20 mouse cellular contexts compared by ENCODE assay signal in the genomic region with DNA sequence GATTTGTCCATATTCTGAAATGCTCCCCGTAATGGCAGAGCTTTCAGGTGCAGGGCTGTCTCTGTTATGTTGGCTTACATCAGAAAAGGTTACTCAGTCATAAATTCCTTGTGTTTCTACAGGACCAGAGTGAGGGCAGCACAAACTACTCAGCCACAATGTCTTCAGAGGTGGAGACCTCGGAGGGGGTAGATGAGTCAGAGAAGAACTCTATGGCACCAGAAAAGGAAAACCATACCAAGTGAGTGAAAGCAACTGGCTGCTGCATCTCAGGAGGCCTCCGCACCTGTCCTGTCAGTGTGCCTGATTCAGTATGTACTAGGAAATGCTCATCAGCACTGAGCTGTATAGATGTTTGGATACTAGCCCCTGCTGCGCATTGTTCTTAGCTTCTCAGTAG.
"Had no signal": no experiment of that assay in that cellular context is flagged by ENCODE, and none has a peak within 500 bp of the region (broad histone marks: within the 10 kb centered on the region; RNA-seq: fewer than 3 reads in every experiment).

No protein-coding gene starts in this region.

- H3K27ac ChIP-seq: kidney, postnatal 0 days; limb, embryonic 12.5 days; limb, embryonic 15.5 days; liver, embryonic 14.5 days; macrophage; midbrain, embryonic 13.5 days; neural tube, embryonic 12.5 days; neural tube, embryonic 15.5 days; stomach, embryonic 15.5 days had no signal

- H3K4me3 ChIP-seq: limb, embryonic 12.5 days; limb, embryonic 15.5 days; midbrain, embryonic 13.5 days; neural tube, embryonic 12.5 days; neural tube, embryonic 15.5 days; stomach, embryonic 15.5 days had no signal

- H3K4me1 ChIP-seq: limb, embryonic 12.5 days; limb, embryonic 15.5 days; neural tube, embryonic 12.5 days; stomach, embryonic 15.5 days had no signal

- H3K9me3 ChIP-seq: limb, embryonic 12.5 days; limb, embryonic 15.5 days; midbrain, embryonic 13.5 days; neural tube, embryonic 12.5 days; neural tube, embryonic 15.5 days; stomach, embryonic 15.5 days had no signal

- ATAC-seq: midbrain, embryonic 16.5 days had no signal

- H3K9ac ChIP-seq: limb, embryonic 12.5 days; limb, embryonic 15.5 days; liver, embryonic 14.5 days; liver, postnatal 0 days; lung, embryonic 14.5 days; midbrain, embryonic 13.5 days; neural tube, embryonic 12.5 days; neural tube, embryonic 15.5 days; stomach, embryonic 15.5 days had no signal

- DNase-seq: kidney, adult 2 months; kidney, postnatal 25 days; left cerebral cortex, postnatal 4 days; liver, postnatal 0 days; lung, embryonic 14.5 days; right cerebral cortex, adult 18-20 months; right cerebral cortex, postnatal 14 days; spleen, adult 18-20 months; thymus, postnatal 25 days had no signal

- H3K27me3 ChIP-seq: limb, embryonic 12.5 days; limb, embryonic 15.5 days; midbrain, embryonic 13.5 days; neural tube, embryonic 12.5 days; neural tube, embryonic 15.5 days; stomach, embryonic 15.5 days had no signal

- H3K4me2 ChIP-seq: limb, embryonic 12.5 days; limb, embryonic 15.5 days; liver, embryonic 11.5 days; lung, embryonic 14.5 days; midbrain, embryonic 13.5 days; neural tube, embryonic 12.5 days; neural tube, embryonic 15.5 days; stomach, embryonic 15.5 days had no signal
